Mouse (Mus musculus) C2C12 (cell line): ENCODE results near the gene Cep63. TPM values are rescaled to one million over a fixed set of nuclear protein-coding genes. Genes with fewer than 3 reads are reported as not detected.

Experiments
- polyA plus RNA-seq: library from polyadenylated mRNA; unstranded; fragments of >200 nt; fragmentation: generic; extraction: Trizol; gene quantifications from one replicate; pipeline ENCODE4 v1.2.1, GENCODE M21; 2012; ENCODE audit warnings: missing spikeins

The Cep63 gene
- polyA plus RNA-seq, 1 experiment: 9.4 TPM

Other genes with a start within 250 kb of the Cep63 start
- not detected for gene Ky, start 120.8 kb downstream of the Cep63 start, polyA plus RNA-seq
- gene Anapc13, start 238 bp downstream of the Cep63 start, polyA plus RNA-seq: 136 TPM
- gene Amotl2, start 90.1 kb upstream of the Cep63 start, polyA plus RNA-seq: 61.0 TPM
- 68.4 TPM for gene Ryk, start 208.4 kb upstream of the Cep63 start, polyA plus RNA-seq